Mouse (Mus musculus) kidney, embryonic 16.5 days (tissue): ENCODE data around the gene Brms1. TPM values are rescaled to one million over a fixed set of nuclear protein-coding genes. Genes with fewer than 3 reads are reported as not detected.

Experiments
- ATAC-seq: fragments of 200-750 bp; cut with Nextera tagmentation; 2 replicates; pipeline ENCODE4 v1.8.0; 2017; ENCODE audit warnings: moderate TSS enrichment; ENCODE audit not compliant: low FRiP score, low TSS enrichment
- H3K27ac ChIP-seq: fragments of 300-500 bp; sonication (generic); 2 replicates; pipeline ENCODE4 v1.5.1; 2014; ENCODE audit warnings: low read length
- H3K27me3 ChIP-seq: fragments of 300-500 bp; sonication (generic); 2 replicates; pipeline ENCODE4 v1.6.1; 2014; ENCODE audit warnings: low read length, control low read depth, mixed read lengths; ENCODE audit not compliant: insufficient read depth
- H3K36me3 ChIP-seq: fragments of 300-500 bp; sonication (generic); 2 replicates; pipeline ENCODE4 v1.6.1; 2014; ENCODE audit warnings: low read length, control low read depth, mixed read lengths; ENCODE audit not compliant: insufficient read depth
- H3K4me1 ChIP-seq: fragments of 300-500 bp; sonication (generic); 2 replicates; pipeline ENCODE4 v1.6.1; 2014; ENCODE audit warnings: low read length, control low read depth, mixed read lengths; ENCODE audit not compliant: insufficient read depth
- H3K4me2 ChIP-seq: fragments of 300-500 bp; sonication (generic); replicated peaks from 2 replicates; pipeline ENCODE4 v1.6.1; 2014; ENCODE audit warnings: low read depth, low read length
- H3K4me3 ChIP-seq: fragments of 300-500 bp; sonication (generic); 2 replicates; pipeline ENCODE4 v1.5.1; 2014; ENCODE audit warnings: mild to moderate bottlenecking, low read length
- H3K9ac ChIP-seq: fragments of 300-500 bp; sonication (generic); replicated peaks from 2 replicates; pipeline ENCODE4 v1.6.1; 2014; ENCODE audit warnings: low read length
- H3K9me3 ChIP-seq: fragments of 300-500 bp; sonication (generic); 2 replicates; pipeline ENCODE4 v1.6.1; 2016; ENCODE audit warnings: low read length, control low read depth
- WGBS: fragments of 180-500 bp; shearing (Covaris S2); extraction: QIAGEN DNeasy Blood & Tissue Kit; methylation state at CpG from one replicate; pipeline ENCODE4 v1.1.7; 2014; 5-methylcytosine and 5-hydroxymethylcytosine counted together
- polyA plus RNA-seq: library from polyadenylated mRNA; unstranded; fragments of >200 nt; fragmentation: Nextera tagmentation; extraction: Ambion mirVana; gene quantifications from 2 replicates; pipeline ENCODE4 v1.2.1, GENCODE M21; 2015

The Brms1 gene
- polyA plus RNA-seq, 1 experiment from 2014 or later, result 53.1 TPM

DNA sequence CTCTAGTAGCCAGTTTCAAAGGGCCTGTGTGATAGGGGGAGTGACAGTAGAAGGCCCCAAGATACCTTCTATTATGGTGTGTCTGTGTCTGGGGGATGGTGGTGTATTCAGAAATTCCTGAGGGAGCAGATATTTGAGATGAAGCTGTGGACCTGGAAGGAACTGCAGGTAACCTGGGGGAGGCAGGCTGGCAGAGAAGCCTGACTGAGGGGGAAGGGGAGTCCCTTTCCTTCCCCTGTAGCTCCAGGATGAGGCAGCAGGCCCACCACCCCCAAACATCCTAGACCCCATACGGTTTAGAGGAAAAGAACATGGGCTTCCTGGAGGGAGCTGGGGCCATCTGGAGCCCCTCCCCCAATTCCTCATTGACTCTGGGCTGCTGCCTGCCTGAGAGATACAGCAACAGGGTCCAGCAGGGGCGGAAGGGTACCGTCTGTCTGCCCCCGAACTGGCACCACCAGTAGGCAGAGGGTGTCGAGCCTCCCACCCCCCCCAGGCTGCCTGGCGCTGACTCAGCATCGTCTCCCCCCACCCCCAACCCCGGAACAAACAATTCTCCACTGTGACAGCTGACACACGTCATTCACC lies 54.8 kb downstream of the Brms1 start:
- no peak overlapping the region for H3K4me3 ChIP-seq
- peaks cover 30% of the 10 kb centered on the region for H3K36me3 ChIP-seq
- H3K9ac ChIP-seq, result no peak overlapping the region
- no peaks in the 10 kb centered on the region for H3K9me3 ChIP-seq
- WGBS, result 14% methylated on average over 9 of the region's 9 CpGs
- no peak overlapping the region for H3K4me2 ChIP-seq
- no peak for ATAC-seq
- no peaks in the 10 kb centered on the region for H3K27me3 ChIP-seq
- no peak overlapping the region for H3K27ac ChIP-seq
- H3K4me1 ChIP-seq, result peaks cover 39% of the 10 kb centered on the region

DNA sequence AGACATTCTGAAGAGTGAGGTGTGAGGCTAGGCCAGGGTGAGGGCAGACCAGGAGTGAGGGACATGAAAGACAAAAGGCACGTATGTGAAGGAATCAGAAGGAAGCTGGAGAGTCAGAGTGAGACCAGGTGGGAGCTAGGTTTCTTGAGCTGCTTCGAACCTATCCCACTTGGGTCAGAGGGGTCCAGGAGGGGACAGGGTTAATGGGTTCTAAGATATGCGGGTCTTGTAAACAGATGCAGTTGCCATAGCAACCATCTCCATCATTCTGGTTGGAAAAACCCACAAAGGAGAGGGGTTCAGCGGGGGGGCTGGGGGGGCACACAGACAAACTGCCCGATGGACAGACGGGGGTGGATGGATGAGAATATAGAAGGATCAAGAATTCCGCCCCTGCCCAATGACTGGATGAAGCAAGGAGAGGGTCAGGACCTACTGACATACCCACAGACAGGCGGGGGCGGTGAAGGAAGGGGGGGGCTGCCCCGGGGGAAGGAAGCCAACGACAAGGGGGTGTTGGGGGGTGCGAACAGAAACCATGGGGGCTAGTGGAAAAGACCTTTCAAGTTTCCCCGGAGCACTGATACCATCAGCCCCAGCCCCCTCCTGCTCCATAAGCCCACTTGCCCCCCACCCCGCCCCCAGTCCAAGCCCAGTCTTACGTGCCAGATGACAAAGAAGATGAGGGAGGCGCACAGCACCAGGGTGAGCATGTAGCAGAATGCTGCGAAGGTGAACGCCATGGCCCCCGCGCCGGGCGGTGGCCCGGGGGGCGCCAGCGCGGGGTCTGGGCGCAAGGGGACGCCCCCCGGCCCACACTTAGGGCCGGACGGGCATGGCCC lies 56.6 kb downstream of the Brms1 start:
- Histone ChIP-seq H3K4me2 (peak overlapping the region; percentile 98), H3K27me3 (no peaks in the 10 kb centered on the region), H3K9me3 (no peaks in the 10 kb centered on the region), H3K36me3 (peaks cover 32% of the 10 kb centered on the region), H3K4me3 (peak overlapping the region; percentile 59), H3K9ac (peak overlapping the region; percentile 77), H3K4me1 (peaks cover 39% of the 10 kb centered on the region), H3K27ac (no peak overlapping the region)
- 4% methylated on average over 28 of the region's 31 CpGs for WGBS
- ATAC-seq, result 0 out of 2 replicates have a peak, but pooled peaks have one; percentile 1

DNA sequence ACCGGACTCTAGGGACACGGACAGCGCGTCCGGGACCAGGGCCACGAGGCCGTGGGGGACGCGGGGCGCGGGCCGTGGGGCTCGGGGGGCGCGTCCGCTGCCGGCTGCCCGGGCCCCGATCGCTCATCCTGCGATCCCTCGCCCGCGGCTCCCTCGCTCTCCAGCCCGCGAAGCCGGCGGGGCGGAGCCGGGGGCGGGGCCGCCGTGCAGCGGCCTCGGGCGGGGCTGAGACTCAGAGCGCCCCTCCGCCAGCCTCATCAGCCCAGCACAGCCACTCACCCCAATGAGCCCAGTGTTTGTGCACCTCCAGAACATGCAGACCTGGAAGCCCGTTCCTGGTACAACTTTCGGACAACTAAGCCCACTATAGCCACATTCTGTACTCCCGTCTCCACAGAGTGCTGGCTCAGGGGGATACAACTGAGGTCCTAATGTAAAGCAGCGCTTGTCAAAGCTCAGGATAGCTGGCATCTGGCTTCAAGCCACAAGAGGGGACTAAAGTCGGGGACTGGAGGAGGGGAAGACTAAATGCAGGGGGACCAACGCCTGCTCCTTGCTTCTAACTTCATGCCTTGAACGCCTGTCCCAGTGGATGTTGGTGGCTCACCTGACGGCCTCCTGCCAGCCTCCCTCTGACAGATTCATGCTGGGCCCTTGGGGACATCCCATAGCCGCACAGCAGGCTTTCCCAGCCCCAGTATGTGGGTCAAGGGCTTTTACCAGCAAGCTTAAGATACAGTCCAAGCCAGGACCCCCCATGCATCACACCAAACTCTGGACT lies 57.4 kb downstream of the Brms1 start, which contains the start of gene Cnih2:
TSS of gene Cnih2 (minus strand) at position 159 of the 781 bp plus-strand sequence.
- Histone ChIP-seq H3K9ac (peak within 1 kb of the TSS; percentile 77), H3K4me3 (peak within 1 kb of the TSS; percentile 59), H3K9me3 (no peaks in the 10 kb centered on the region), H3K4me2 (peak within 1 kb of the TSS; percentile 98), H3K27ac (no peak within 1 kb of the TSS), H3K36me3 (peaks cover 40% of the 10 kb centered on the region), H3K4me1 (peaks cover 39% of the 10 kb centered on the region), H3K27me3 (no peaks in the 10 kb centered on the region)
- WGBS, result 4% methylated on average over 40 of the region's 48 CpGs
- ATAC-seq, result peak; percentile 80

Other genes starting within 250 kb of the Brms1 start
- gene Rbm4, start 247.5 kb upstream of the Brms1 start, polyA plus RNA-seq, result 66.0 and 82.7 TPM in 2 replicates
- gene Gm21992, start 229.7 kb upstream of the Brms1 start, polyA plus RNA-seq, result 30.4 and 41.6 TPM in 2 replicates
- gene Rbm14, start 229.7 kb upstream of the Brms1 start, polyA plus RNA-seq, result 104 and 108 TPM in 2 replicates
- 73.0 and 82.1 TPM in 2 replicates for gene Ccs, start 202.0 kb upstream of the Brms1 start, polyA plus RNA-seq
- gene Ccdc87, start 202.0 kb upstream of the Brms1 start, polyA plus RNA-seq, result not detected in 2 replicates
- gene Ctsf, start 186.2 kb upstream of the Brms1 start, polyA plus RNA-seq, result 66.6 and 76.7 TPM in 2 replicates
- 9.4 and 11.0 TPM in 2 replicates for gene Actn3, start 163.4 kb upstream of the Brms1 start, polyA plus RNA-seq
- gene Zdhhc24, start 162.7 kb upstream of the Brms1 start, polyA plus RNA-seq, result 14.2 and 15.3 TPM in 2 replicates
- gene Bbs1, start 134.7 kb upstream of the Brms1 start, polyA plus RNA-seq, result 6.5 and 7.2 TPM in 2 replicates
- gene Dpp3, start 113.1 kb upstream of the Brms1 start, polyA plus RNA-seq, result 113 and 124 TPM in 2 replicates
- 2.4 and 3.8 TPM in 2 replicates for gene Peli3, start 98.2 kb upstream of the Brms1 start, polyA plus RNA-seq
- 102 and 106 TPM in 2 replicates for gene Mrpl11, start 79.2 kb upstream of the Brms1 start, polyA plus RNA-seq
- not detected in 2 replicates for gene Npas4, start 51.0 kb upstream of the Brms1 start, polyA plus RNA-seq
- 6.4 and 7.1 TPM in 2 replicates for gene Slc29a2, start 17.5 kb upstream of the Brms1 start, polyA plus RNA-seq
- 60.2 and 65.1 TPM in 2 replicates for gene B4gat1, start 2.5 kb upstream of the Brms1 start, polyA plus RNA-seq
- 1.9 and 3.8 TPM in 2 replicates for gene AC124502.3, start 2.5 kb upstream of the Brms1 start, polyA plus RNA-seq
- gene Rin1, start 9.1 kb downstream of the Brms1 start, polyA plus RNA-seq, result 3.6 and 4.8 TPM in 2 replicates
- 59.3 and 64.5 TPM in 2 replicates for gene Cd248, start 26.7 kb downstream of the Brms1 start, polyA plus RNA-seq
- 1.6 and 1.8 TPM in 2 replicates for gene Tmem151a, start 44.2 kb downstream of the Brms1 start, polyA plus RNA-seq
- gene Yif1a, start 47.2 kb downstream of the Brms1 start, polyA plus RNA-seq, result 122 and 127 TPM in 2 replicates
- 10.8 and 14.0 TPM in 2 replicates for gene Cnih2, start 57.2 kb downstream of the Brms1 start, polyA plus RNA-seq
- gene Rab1b, start 65.7 kb downstream of the Brms1 start, polyA plus RNA-seq, result 306 and 315 TPM in 2 replicates
- gene Klc2, start 77.2 kb downstream of the Brms1 start, polyA plus RNA-seq, result 25.1 and 27.4 TPM in 2 replicates
- 23.8 and 27.7 TPM in 2 replicates for gene Pacs1, start 231.8 kb downstream of the Brms1 start, polyA plus RNA-seq